Mouse (Mus musculus) kidney, adult 8-10 months (tissue): ENCODE results near the gene Olfr790.

Experiments used
- DNase-seq, 2 experiments: peaks; one replicate each; pipeline ENCODE4 v3.0.0; 2022

Gene Olfr790

GRCm38 (mm10) chr10:129498192-129498591 is at the start of gene Olfr790:
TSS of gene Olfr790 (plus strand) at chr10:129498492.
- no peak for DNase-seq

DNA sequence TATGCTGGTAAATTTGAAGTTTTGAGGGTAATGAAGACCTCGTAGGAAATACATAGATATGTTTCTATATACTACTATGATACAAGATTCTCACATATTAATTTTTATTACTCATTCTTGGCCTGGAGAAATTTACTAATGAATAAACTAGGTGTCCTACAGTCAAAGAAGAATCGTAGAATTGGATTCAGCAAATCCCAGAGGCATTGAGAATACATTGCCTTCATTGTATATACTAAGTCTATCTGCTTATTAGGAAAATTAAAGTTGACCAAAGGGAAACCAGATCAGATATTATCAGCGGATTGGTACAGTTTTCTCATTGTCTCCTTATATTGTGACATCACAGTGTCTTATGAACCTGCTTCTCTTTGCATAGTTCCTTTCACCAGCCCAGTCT is 36.7 kb upstream of the Olfr790 start, which contains the start of gene Olfr787:
Gene Olfr787, plus strand, starts transcription at position 301 of the 400 bp plus-strand sequence.
- DNase-seq = no peak

GRCm38 (mm10) chr10:129470698-129471097 is 27.6 kb upstream of the Olfr790 start, which contains the start of gene Olfr788:
TSS of gene Olfr788 (plus strand) at chr10:129470998.
- no peak for DNase-seq

DNA sequence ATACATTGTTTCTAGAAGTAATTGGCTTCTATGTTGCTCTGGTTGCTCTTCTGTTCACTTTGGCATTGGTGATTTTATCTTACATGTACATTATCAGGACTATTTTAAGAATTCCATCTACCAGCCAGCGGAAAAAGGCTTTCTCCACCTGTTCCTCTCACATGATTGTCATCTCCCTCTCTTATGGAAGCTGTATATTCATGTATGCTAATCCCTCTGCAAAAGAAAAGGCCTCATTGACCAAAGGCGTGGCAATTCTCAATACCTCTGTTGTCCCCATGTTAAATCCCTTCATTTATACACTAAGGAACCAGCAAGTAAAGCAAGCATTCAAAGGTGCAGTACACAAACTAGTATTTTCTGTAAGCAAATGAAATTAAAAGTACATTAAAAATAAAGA is 25.0 kb upstream of the Olfr790 start:
- no peak for DNase-seq

- DNase-seq = no peak
Observed at GRCm38 (mm10) chr10:129473723-129474122, 24.6 kb upstream of the Olfr790 start.

DNA sequence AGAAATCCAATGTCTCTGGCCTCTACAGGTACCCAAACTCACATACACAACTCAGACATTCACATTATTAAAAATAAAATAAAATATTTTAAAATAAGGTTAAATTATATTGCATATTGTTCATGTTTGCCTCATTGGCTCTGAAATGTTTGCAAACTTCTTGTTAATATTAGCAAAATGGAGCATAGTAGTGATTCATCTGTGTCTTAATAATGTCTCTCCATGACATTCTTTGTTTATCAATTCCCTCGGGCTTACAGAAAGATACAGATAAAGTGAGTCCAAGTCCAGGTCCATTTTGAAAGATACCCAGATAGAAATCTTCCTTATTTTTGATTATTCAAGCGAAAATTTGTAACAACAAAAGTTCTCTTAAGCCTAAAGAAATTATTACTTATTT is 13.8 kb upstream of the Olfr790 start, which contains the start of gene Olfr789:
Gene Olfr789, plus strand, starts transcription at position 301 of the 400 bp plus-strand sequence.
- no peak for DNase-seq

DNA sequence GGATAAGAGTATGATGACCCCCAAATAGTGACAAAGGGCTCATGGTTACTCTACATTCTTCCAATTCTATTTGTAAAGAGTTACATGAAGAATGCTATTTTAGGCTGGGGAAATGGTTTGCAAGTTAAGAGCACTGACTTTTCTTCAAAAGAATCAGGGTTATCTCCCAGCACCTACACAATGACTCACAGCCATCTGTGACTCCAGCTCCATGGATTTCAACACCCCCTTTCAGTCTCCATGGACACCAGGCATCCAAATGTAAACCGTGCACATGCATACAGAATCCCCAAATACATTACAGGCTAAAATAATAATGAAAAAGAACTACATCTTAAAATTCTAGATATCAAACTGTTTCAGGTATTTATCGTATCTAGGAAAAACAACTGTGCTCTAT is 8.2 kb upstream of the Olfr790 start:
- no peak for DNase-seq

DNA sequence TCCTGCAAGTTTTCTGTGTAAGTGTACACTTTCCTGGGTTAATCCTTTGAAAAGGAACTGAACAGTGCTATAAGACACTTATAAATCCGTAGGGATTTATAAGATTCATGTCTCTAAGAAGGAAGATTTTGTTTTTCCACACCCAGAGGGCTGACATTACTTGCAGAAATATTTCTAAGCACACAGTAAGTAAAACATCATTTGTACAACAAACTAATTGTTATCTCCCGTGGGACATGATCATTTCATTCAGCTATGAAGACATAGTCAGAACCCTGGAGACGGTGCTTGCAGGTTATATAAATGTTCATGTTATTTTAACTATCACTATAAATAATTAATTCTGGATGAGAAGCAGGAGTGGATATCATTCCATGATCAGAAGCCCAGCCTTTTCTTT is 23.2 kb downstream of the Olfr790 start, which contains the start of gene Olfr791:
Gene Olfr791, plus strand, starts transcription at position 301 of the 400 bp plus-strand sequence.
- no peak for DNase-seq

GRCm38 (mm10) chr10:129538862-129539261 is 40.6 kb downstream of the Olfr790 start, which contains the start of gene Olfr792:
TSS of gene Olfr792 (plus strand) at chr10:129539162.
- DNase-seq = no peak

- DNase-seq = peak; percentile 0 to 43
Observed at GRCm38 (mm10) chr10:129549354-129549753, 51.1 kb downstream of the Olfr790 start.
